Mouse (Mus musculus): Measurements from ENCODE around the gene Ppp2ca.
"Not testable (repeated sequence)": the region's sequence is repeated elsewhere in the genome, so short reads cannot be mapped to it uniquely, and the experiment has no call there.

GRCm38 (mm10) chr11:52167901-52168302, 69.4 kb downstream of the Ppp2ca start:
- TF ChIP-seq CTCF (conservative IDR thresholded peaks at IDR 0.05; ENCODE audit: low read length); POU5F1 (IDR thresholded peaks at IDR 0.05; ENCODE audit: borderline replicate concordance, low read length); NANOG (IDR thresholded peaks at IDR 0.05; ENCODE audit: borderline replicate concordance, low read length): not testable (repeated sequence)
